8 mouse cellular contexts compared by ENCODE assay signal in genomic region chr10:120857531-120858001, GRCm38 (mm10). TPM values are rescaled to one million over a fixed set of nuclear protein-coding genes. Genes with fewer than 3 reads are reported as not detected.
DNase-seq lines count a peak whose midpoint lies in the region; ATAC-seq lines count a peak whose summit lies in the region.

No protein-coding gene starts in this region.

- H3K4me2 ChIP-seq in kidney, embryonic 15.5 days, result peak overlapping the region; percentile 47

- H3K36me3 ChIP-seq in kidney, embryonic 15.5 days, result no peaks in the 10 kb centered on the region
- H3K36me3 ChIP-seq in splenic B cell, adult 2 months (ENCODE audit: control insufficient read depth, insufficient read depth, low read length, poor library complexity, severe bottlenecking), result no peaks in the 10 kb centered on the region

- peak; percentile 92 for ATAC-seq in frontal cortex, adult (ENCODE audit: low TSS enrichment)
- ATAC-seq in kidney, embryonic 15.5 days (replicated peaks; ENCODE audit: low FRiP score), result peak; percentile 90

- no peaks in the 10 kb centered on the region for H3K27me3 ChIP-seq in kidney, embryonic 15.5 days
- no peaks in the 10 kb centered on the region for H3K27me3 ChIP-seq in splenic B cell, adult 2 months (ENCODE audit: control insufficient read depth, insufficient read depth, low read length, poor library complexity, severe bottlenecking)

- no peaks in the 10 kb centered on the region for H3K9me3 ChIP-seq in kidney, embryonic 15.5 days (replicated peaks)

- H3K4me1 ChIP-seq in kidney, embryonic 15.5 days, result peaks cover 25% of the 10 kb centered on the region

- no peak overlapping the region for H3K9ac ChIP-seq in kidney, embryonic 15.5 days

- no peak for DNase-seq in frontal cortex, postnatal 36 days (ENCODE audit: low spot score in 2 of 2)
- DNase-seq in adrenal gland, postnatal 14 days, result peak; percentile 55
- DNase-seq in forelimb bud, embryonic 11.5 days (ENCODE audit: low read depth, low spot score), result peak; percentile 75
- DNase-seq in lung, postnatal 14 days, result peak; percentile 67
- peak; percentile 64 for DNase-seq in splenic B cell, adult 2 months (ENCODE audit: low read depth, low spot score)
- DNase-seq in gastrocnemius, adult 18-20 months (ENCODE audit: low spot score), result no peak

- H3K27ac ChIP-seq in kidney, embryonic 15.5 days, result 0 out of 2 replicates have a peak overlapping the region, but pooled peaks have one; percentile 38

- H3K4me3 ChIP-seq in kidney, embryonic 15.5 days (replicated peaks), result peak overlapping the region; percentile 19

- 36% methylated on average over 13 of the region's 13 CpGs for WGBS in kidney, embryonic 15.5 days

RNA-seq across cellular contexts. Expression of gene Msrb3, which starts 41.3 kb away (rescaled TPM):
- 37.0 and 40.0 TPM in 2 replicates for total RNA-seq in adrenal gland, postnatal 14 days (2021)
- 8.5 and 10.3 TPM in 2 replicates for polyA plus RNA-seq in kidney, embryonic 15.5 days (2015; fragmentation: Nextera tagmentation; extraction: Ambion mirVana)
- total RNA-seq in gastrocnemius, adult 18-20 months (2021), result 100 to 1,000 TPM; 120 to 127 TPM

Comparison
In these comparisons a context has a peak if more than half of its experiments do, and no peak if none do; other contexts are left out.
1. DNase-seq: peak in adrenal gland, postnatal 14 days (single experiment), forelimb bud, embryonic 11.5 days (single experiment), lung, postnatal 14 days (single experiment) and splenic B cell, adult 2 months (single experiment); none in frontal cortex, postnatal 36 days (0 of 2) and gastrocnemius, adult 18-20 months (single experiment).